13 mouse cellular contexts compared by ENCODE assay signal in the genomic region with DNA sequence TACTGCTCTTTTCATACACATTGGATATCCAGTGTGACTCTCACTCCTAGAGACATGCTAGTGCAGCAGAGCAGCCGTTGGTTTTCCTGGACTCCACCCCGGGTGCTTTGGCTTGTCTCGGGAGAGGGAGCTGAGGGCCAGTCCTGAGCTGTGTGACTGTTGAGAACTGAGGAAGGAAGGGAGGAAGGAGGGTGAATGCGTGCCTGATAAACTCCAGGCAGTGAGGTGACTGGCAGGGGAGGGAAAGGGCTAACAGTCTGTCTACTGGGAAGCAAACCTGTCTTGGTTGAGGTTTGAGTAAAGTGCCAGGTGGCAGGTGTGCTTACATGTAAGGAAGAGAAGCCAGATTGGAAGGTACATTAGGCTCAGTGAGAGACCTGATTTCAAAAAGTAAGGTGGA. TPM values are rescaled to one million over a fixed set of nuclear protein-coding genes. Genes with fewer than 3 reads are reported as not detected.
DNase-seq lines count a peak whose midpoint lies in the region.
"Had no signal": no experiment of that assay in that cellular context is flagged by ENCODE, and none has a peak within 500 bp of the region (broad histone marks: within the 10 kb centered on the region; RNA-seq: fewer than 3 reads in every experiment).

No protein-coding gene starts in this region.

- DNase-seq in heart, adult 11 months: peak; percentile 55
- DNase-seq in heart, adult 8-10 months (ENCODE audit: low spot score): no peak
- DNase-seq: adrenal gland, adult 2 months; adrenal gland, adult 8-10 months; adrenal gland, postnatal 10 days; adrenal gland, postnatal 14 days; adrenal gland, postnatal 25 days; adrenal gland, postnatal 36 days; B cell, adult 2 months; cerebellum, adult 11 months; cerebellum, adult 11-12 months; cerebellum, adult 18-20 months; cerebellum, adult 2 months had no signal

RNA-seq across cellular contexts. Expression of a gene that starts 28.8 kb away (rescaled TPM):
- total RNA-seq in heart, adult 8-10 months (2022): 10 to 100 TPM; 77.4 to 98.8 (median 91.4) TPM

RNA-seq across cellular contexts. Expression of a gene that starts 28.8 kb away (rescaled TPM):
- 100 to 1,000 TPM; 109 to 172 (median 146) TPM for total RNA-seq in heart, adult 8-10 months (2022)
